Mouse (Mus musculus) intestine, embryonic 14.5 days (tissue): ENCODE measurements around the gene Cd7. TPM values are rescaled to one million over a fixed set of nuclear protein-coding genes. Genes with fewer than 3 reads are reported as not detected.

Experiments used
- ATAC-seq: fragments of 200-750 bp; cut with Nextera tagmentation; replicated peaks from 2 replicates; pipeline ENCODE4 v1.8.0; 2017; ENCODE audit warnings: low read depth, moderate number of reproducible peaks, moderate TSS enrichment, moderate library complexity; ENCODE audit not compliant: low FRiP score, low TSS enrichment
- DNase-seq: peaks from one replicate; pipeline ENCODE4 v3.0.0-alpha.2; 2018; ENCODE audit warnings: low spot score
- H3K27ac ChIP-seq: fragments of 300-500 bp; sonication (generic); 2 replicates; pipeline ENCODE4 v1.5.1; 2014; ENCODE audit warnings: low read depth, mild to moderate bottlenecking, control low read depth
- H3K27me3 ChIP-seq: fragments of 300-500 bp; sonication (generic); replicated peaks from 2 replicates; pipeline ENCODE4 v1.6.1; 2014; ENCODE audit warnings: low read length, control low read depth; ENCODE audit not compliant: control insufficient read depth, insufficient read depth
- H3K36me3 ChIP-seq: fragments of 300-500 bp; sonication (generic); 2 replicates; pipeline ENCODE4 v1.6.1; 2014; ENCODE audit warnings: low read length, control low read depth; ENCODE audit not compliant: control insufficient read depth, insufficient read depth
- H3K4me1 ChIP-seq: fragments of 300-500 bp; sonication (generic); replicated peaks from 2 replicates; pipeline ENCODE4 v1.6.1; 2014; ENCODE audit warnings: low read length, control low read depth, mixed read lengths; ENCODE audit not compliant: control insufficient read depth, insufficient read depth
- H3K4me2 ChIP-seq: fragments of 300-500 bp; sonication (generic); 2 replicates; pipeline ENCODE4 v1.6.1; 2014; ENCODE audit warnings: low read length
- H3K4me3 ChIP-seq: fragments of 300-500 bp; sonication (generic); 2 replicates; pipeline ENCODE4 v1.5.1; 2014; ENCODE audit warnings: low read depth, low read length, control low read depth, mixed read lengths
- H3K9ac ChIP-seq: fragments of 300-500 bp; sonication (generic); 2 replicates; pipeline ENCODE4 v1.6.1; 2014; ENCODE audit warnings: mild to moderate bottlenecking, low read length
- H3K9me3 ChIP-seq: fragments of 300-500 bp; sonication (generic); 2 replicates; pipeline ENCODE4 v1.6.1; 2016; ENCODE audit warnings: low read length, control low read depth; ENCODE audit not compliant: control insufficient read depth
- WGBS: fragments of 180-500 bp; shearing (Covaris S2); extraction: QIAGEN DNeasy Blood & Tissue Kit; methylation state at CpG from one replicate; pipeline ENCODE4 v1.1.7; 2014; 5-methylcytosine and 5-hydroxymethylcytosine counted together
- polyA plus RNA-seq: library from polyadenylated mRNA; unstranded; fragments of >200 nt; fragmentation: Nextera tagmentation; extraction: Ambion mirVana; gene quantifications from 2 replicates; pipeline ENCODE4 v1.2.1, GENCODE M21; 2014

Gene Cd7
- polyA plus RNA-seq, 1 experiment from 2014 or later: 2.9 TPM

DNA sequence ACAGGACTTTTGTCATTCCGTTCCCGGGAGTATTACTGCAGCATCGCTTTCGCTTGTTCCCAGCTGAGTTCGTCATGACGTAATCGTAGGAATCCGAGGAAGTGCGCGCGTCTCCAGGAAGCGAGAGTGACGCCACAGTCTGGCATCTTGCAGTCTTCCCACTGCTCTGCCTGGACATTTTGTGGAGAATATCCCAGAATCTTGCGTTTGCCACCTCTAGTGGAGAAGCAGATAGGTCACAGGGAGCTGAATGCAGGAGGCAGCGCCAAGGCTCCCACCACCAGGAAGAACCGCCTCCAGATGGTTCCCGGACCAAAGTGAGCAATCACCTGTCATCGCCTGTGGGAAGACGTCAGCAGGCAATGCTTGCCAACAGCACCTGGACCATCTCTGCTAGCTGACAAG lies 24.3 kb downstream of the Cd7 start:
- H3K4me2 ChIP-seq: peak overlapping the region; percentile 46
- 42% methylated on average over 19 of the region's 19 CpGs for WGBS
- 0 out of 2 replicates have a peak overlapping the region, but pooled peaks have one; percentile 27 for H3K9ac ChIP-seq
- H3K4me1 ChIP-seq: peaks cover 6% of the 10 kb centered on the region
- H3K27me3 ChIP-seq: no peaks in the 10 kb centered on the region
- no peaks in the 10 kb centered on the region for H3K9me3 ChIP-seq
- no peak overlapping the region; the same call in 1 of the 2 replicates for H3K27ac ChIP-seq
- DNase-seq (peak; percentile 76), ATAC-seq (peak; percentile 68; the same call in 1 of the 2 replicates)
- H3K4me3 ChIP-seq: peak overlapping the region; percentile 21
- H3K36me3 ChIP-seq: no peaks in the 10 kb centered on the region

DNA sequence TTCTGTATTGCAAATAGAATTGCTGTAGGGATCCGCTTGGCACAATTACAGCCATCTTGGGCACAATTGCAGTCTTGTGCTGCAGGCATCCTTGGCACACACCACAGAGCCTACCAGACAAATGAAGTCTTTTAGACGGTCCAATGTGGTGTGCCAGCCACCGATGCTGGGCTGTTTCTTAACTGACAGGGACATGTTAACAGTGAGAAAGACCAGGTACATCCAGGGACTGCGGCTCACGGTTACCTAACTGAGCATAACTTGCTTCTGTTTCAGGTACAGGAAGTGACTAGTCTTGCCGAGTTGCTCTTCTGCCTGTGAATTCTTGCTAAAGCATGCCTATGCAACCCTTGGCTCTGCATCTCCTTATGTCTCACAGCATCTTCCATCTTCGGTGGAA lies 25.6 kb downstream of the Cd7 start:
- ATAC-seq: no peak
- no peak overlapping the region for H3K27ac ChIP-seq
- H3K4me3 ChIP-seq: no peak overlapping the region
- H3K27me3 ChIP-seq: no peaks in the 10 kb centered on the region
- 74% methylated on average over 7 of the region's 7 CpGs for WGBS
- no peak for DNase-seq
- H3K36me3 ChIP-seq: no peaks in the 10 kb centered on the region
- no peak overlapping the region for H3K9ac ChIP-seq
- H3K4me2 ChIP-seq: no peak overlapping the region
- H3K4me1 ChIP-seq: peaks cover 6% of the 10 kb centered on the region
- H3K9me3 ChIP-seq: no peaks in the 10 kb centered on the region

DNA sequence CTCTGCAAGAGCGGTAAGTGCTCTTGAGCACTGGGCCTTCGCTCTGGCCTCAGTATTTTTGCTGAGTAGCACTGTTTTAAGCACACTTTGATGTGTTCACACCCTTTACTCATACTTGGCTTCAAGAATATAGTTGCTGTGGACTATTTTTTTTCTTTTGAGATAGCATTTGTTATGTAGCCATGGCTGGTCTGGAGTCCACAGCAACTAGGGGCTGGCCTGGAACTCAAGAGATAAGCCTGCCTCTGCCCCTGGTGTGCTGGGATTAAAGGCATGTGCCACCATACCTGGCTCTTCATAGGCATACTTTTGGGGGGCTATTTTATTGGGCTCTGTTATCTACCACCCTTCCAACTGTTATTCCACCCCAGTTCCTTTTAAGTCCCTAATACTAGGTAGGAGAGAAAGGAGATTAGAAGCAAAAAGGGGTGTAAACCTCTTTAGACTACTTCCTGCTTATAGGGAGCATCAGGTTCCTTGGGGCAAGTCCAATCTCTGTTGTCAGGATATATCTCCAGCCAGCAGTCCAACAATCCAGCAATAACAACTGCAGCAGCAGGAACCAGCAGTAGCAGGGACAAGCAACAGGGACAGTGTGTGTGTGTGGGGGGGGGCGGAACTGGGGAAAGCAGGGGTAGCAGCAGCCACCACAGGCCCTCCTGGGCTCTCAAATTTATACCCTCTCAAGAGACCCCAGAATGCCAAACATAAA lies 29.0 kb downstream of the Cd7 start:
- no peak overlapping the region for H3K9ac ChIP-seq
- peaks cover under 1% of the 10 kb centered on the region; the same call in 1 of the 2 replicates for H3K4me1 ChIP-seq
- no peaks in the 10 kb centered on the region for H3K27me3 ChIP-seq
- no peak overlapping the region for H3K4me3 ChIP-seq
- no peak overlapping the region for H3K4me2 ChIP-seq
- WGBS: 97% methylated on average over 3 of the region's 3 CpGs
- no peaks in the 10 kb centered on the region for H3K36me3 ChIP-seq
- H3K9me3 ChIP-seq: no peaks in the 10 kb centered on the region
- ATAC-seq (no peak), DNase-seq (no peak)
- no peak overlapping the region for H3K27ac ChIP-seq

DNA sequence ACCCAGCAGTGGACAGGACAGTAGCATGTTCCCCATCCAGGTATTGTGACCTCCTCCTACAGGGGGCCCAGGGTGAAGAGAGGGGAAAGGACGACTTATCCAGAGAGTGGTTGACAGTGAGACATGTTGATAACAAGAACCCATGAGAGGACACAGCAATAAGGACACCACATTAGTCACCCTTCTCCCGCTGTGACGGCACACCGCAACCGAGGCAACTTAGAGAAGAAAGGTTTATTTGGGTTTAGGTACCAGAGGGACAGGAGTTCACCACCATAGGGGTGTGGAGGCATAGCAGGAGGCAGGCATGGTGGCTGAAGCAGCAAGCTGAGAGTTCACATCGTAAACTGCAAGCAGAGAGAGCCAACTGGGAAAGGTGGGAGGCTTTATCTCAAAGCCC lies 33.0 kb downstream of the Cd7 start:
- DNase-seq: no peak

DNA sequence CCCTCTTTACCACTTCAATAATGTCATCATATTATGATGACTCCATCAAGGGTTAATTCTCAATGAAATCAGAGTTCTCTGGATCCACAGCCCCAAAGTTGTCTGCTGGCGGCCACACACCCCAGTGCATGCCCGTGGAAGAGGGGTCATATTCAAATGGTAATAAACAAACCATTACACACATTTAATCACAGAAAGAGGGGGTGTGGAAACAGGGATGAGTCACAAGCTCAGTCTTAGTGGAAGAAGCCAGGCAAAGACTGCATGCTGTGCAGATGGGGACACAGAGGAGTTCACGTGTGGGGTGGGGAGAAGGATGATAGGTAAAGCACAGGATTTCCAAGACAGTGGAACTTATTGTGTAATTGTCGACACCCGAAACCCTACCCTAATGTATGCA lies 34.9 kb downstream of the Cd7 start:
- no peaks in the 10 kb centered on the region for H3K27me3 ChIP-seq
- H3K4me2 ChIP-seq: no peak overlapping the region
- WGBS: 52% methylated on average over 5 of the region's 5 CpGs
- ATAC-seq (no peak), DNase-seq (no peak)
- no peak overlapping the region for H3K4me3 ChIP-seq
- no peaks in the 10 kb centered on the region for H3K36me3 ChIP-seq
- no peaks in the 10 kb centered on the region for H3K9me3 ChIP-seq
- H3K4me1 ChIP-seq: no peaks in the 10 kb centered on the region
- no peak overlapping the region for H3K9ac ChIP-seq
- H3K27ac ChIP-seq: no peak overlapping the region

More for the DNA sequence above, 33.0 kb downstream of the Cd7 start:
- Histone ChIP-seq H3K9ac (no peak overlapping the region), H3K4me1 (no peaks in the 10 kb centered on the region), H3K4me3 (no peak overlapping the region), H3K27ac (no peak overlapping the region), H3K9me3 (no peaks in the 10 kb centered on the region), H3K36me3 (no peaks in the 10 kb centered on the region), H3K27me3 (no peaks in the 10 kb centered on the region), H3K4me2 (no peak overlapping the region)
- 67% methylated on average over 6 of the region's 6 CpGs for whole genome bisulfite sequencing
- ATAC-seq: no peak

DNA sequence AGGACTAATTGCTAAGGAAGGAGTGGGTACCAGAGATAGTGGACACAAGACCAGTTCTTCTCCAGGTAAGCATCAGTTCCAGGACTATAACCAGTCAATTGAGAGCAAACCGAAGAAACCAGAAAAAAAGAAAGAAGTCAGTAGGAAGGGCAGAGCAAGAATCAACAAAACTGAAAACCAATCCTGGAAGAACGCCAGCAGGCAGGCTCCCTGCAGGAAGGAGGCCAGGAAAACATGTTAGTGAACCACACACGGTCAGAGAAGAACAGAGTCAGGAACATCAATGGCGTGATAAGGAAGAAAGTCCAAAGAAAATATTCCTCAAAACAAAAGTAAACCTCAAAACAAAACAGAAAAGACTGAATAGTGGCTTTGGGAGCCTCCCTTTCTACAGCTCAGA lies 37.3 kb downstream of the Cd7 start:
- ATAC-seq: no peak
- H3K9ac ChIP-seq: no peak overlapping the region
- 49% methylated on average over 4 of the region's 4 CpGs for WGBS
- no peak overlapping the region for H3K4me2 ChIP-seq
- no peaks in the 10 kb centered on the region for H3K27me3 ChIP-seq
- no peaks in the 10 kb centered on the region for H3K9me3 ChIP-seq
- DNase-seq: no peak
- no peaks in the 10 kb centered on the region for H3K36me3 ChIP-seq
- H3K27ac ChIP-seq: no peak overlapping the region
- H3K4me3 ChIP-seq: no peak overlapping the region
- H3K4me1 ChIP-seq: no peaks in the 10 kb centered on the region

DNA sequence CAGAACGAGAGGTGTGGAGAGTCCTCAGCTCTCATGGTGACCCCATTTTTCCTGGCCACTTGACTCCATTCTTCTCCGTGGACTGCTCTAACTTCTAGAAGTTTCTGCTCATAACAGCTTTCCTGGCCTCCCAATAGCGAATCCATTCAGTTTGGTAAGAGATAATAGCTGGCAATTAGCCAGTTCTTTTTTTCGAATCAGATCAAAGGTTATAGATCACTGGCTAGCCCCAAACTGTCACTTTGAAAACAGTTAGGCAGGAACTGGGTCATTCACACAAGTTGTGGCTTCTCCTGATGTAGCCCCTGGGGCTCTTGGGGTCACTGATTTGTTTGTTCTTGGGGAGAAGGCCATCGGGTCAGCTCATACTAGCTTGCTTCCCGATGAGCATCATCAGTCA lies 44.5 kb downstream of the Cd7 start:
- H3K4me2 ChIP-seq: no peak overlapping the region
- no peak for DNase-seq
- H3K36me3 ChIP-seq: no peaks in the 10 kb centered on the region
- no peaks in the 10 kb centered on the region for H3K27me3 ChIP-seq
- H3K4me3 ChIP-seq: no peak overlapping the region
- no peak overlapping the region for H3K9ac ChIP-seq
- 82% methylated on average over 6 of the region's 6 CpGs for WGBS
- ATAC-seq: no peak
- 0 out of 2 replicates have a peak, but pooled peaks cover 5% of the 10 kb centered on the region for H3K4me1 ChIP-seq
- H3K27ac ChIP-seq: no peak overlapping the region
- H3K9me3 ChIP-seq: no peaks in the 10 kb centered on the region

DNA sequence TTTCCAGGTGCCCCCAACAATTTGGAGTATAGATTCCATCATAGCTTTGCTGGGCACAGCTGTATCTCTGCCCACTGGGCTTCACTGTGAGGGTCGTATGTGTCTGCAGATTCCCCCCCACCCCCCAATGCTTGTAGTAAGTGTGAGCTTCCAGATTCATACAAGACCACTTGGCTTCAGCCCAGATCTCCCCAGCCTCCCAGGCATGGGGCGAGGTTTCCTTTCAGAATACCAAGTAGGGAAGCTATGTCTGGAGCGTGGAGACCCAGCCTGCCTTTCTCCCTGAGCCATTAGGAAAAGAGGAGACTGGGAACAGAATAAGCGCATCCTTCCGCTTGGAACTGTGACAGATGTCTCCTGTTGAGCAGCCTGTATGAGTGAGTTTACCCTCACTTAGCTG lies 45.6 kb downstream of the Cd7 start:
- H3K4me3 ChIP-seq: no peak overlapping the region
- no peak overlapping the region for H3K27ac ChIP-seq
- no peak overlapping the region for H3K9ac ChIP-seq
- no peak for ATAC-seq
- H3K4me1 ChIP-seq: peaks cover 16% of the 10 kb centered on the region
- WGBS: 81% methylated on average over 5 of the region's 5 CpGs
- no peak for DNase-seq
- H3K9me3 ChIP-seq: no peaks in the 10 kb centered on the region
- no peaks in the 10 kb centered on the region for H3K27me3 ChIP-seq
- H3K36me3 ChIP-seq: no peaks in the 10 kb centered on the region
- no peak overlapping the region for H3K4me2 ChIP-seq

DNA sequence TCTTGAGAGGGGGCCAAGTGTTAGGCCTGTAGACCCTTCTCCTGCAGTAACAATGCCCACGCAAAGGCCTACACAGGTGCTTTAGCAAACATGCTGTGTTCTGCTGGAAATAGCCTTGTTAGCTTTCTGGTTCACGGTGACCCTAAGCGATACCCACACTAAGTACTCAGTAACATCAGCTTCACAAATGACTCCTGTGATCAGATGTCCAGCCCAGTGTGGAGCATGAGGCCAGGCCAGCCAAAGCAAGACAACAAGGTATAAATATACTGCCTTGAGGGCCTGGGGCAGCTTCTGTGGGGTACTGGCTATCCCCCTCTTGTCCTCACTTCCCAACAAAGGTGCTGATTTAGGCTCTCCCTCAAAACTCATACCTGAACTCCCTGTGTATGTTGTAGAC lies 46.1 kb downstream of the Cd7 start:
- no peaks in the 10 kb centered on the region for H3K9me3 ChIP-seq
- ATAC-seq: no peak
- DNase-seq: no peak
- no peak overlapping the region for H3K9ac ChIP-seq
- no peak overlapping the region for H3K27ac ChIP-seq
- no peak overlapping the region for H3K4me2 ChIP-seq
- peaks cover 20% of the 10 kb centered on the region for H3K4me1 ChIP-seq
- WGBS: 98% methylated on average over 3 of the region's 3 CpGs
- no peaks in the 10 kb centered on the region for H3K36me3 ChIP-seq
- no peaks in the 10 kb centered on the region for H3K27me3 ChIP-seq
- no peak overlapping the region for H3K4me3 ChIP-seq
